Mouse (Mus musculus) small intestine, adult 10 weeks (tissue): ENCODE results near the gene Usp49. TPM values are rescaled to one million over a fixed set of nuclear protein-coding genes. Genes with fewer than 3 reads are reported as not detected.

Source experiments
- polyA plus RNA-seq: library from polyadenylated mRNA; stranded (reverse); fragments of 350-450 nt; fragmentation: Illumina TruSeq; extraction: RNeasy Lipid Tissue Mini Kit (QIAGEN cat#74804); gene quantifications from one replicate; pipeline ENCODE4 v1.2.3, GENCODE M21; 2014; ENCODE audit warnings: low replicate concordance

The Usp49 gene
- polyA plus RNA-seq = 6.0 TPM

DNA sequence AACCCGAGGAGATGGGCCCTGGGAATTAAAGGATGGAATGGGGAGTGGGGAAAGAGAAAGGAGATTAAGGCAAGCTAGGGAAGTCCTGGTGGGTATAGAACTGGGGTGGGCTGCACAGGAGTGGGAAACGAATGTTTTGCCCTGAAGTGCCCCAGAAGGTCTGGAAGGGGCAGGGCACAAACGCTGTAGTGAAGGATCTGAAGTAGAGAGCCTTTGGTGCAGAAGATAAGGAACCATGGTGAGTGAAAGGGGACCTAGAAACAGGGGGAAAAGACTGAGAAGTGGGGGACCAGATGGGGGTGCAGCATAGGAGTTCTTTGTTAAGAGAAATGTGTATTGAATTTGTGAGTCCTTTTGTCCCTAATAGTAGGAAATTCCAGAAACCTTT, at the start of gene Usp49:
Gene Usp49, plus strand, starts transcription at position 13 of the 388 bp plus-strand sequence.

DNA sequence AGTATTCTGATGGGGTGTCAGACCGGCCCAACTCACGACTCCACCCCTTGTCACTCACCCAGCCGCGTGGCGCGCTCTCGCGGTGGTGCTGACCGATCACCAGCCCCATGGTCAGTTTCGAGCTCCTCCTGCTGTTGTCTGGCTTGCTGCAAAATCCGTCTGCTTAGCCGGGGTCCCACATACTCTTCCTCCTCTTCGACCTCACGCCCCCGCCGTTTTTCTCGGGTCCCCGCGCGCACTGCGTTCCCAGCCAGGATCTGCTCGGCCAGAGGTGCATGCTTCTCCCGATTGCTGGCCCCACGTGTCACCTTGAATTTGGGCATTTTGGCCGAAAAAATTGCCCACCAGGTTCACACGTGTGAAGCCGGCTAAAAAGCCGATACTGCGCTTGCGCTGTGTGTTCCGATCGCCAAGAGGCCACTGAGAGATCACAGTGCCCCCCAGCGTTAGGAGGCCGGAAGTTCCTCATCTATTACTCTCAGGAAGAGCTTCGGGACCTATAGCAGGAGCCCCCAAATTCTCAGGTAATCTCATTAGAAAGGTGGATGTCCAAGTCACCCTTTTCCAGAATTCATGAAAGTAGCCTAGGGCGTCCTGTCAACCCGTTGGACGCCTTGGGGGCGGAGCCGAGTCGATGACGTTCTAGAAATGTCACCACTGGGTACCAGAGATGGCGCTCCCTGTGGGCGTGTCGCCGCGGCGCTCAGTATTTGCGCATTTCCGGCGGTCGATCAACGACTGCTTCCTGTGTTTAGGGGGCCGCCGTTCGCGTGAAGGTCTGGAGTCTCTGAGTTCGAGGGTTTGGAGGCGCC, 19.4 kb upstream of the Usp49 start, which contains the start of the genes Bysl, Med20 and Gm20517:
Gene Bysl, minus strand, starts transcription at position 644 of the 812 bp plus-strand sequence.
Gene Med20, plus strand, starts transcription at position 734 of the 812 bp plus-strand sequence.
Gene Gm20517, plus strand, starts transcription at position 741 of the 812 bp plus-strand sequence.

DNA sequence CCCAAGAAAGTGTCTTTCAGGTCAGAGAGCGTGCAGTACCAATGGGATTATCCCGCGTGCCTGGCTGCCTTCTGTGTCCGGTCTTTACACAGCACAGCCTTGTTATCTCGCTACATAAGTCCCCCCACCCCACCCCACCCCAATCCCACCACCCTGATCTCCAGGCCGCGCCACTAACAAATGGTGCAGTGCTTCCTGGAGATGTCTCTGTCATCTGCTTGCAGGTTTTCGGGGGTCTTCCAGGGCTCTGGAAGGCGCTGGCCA, 57.8 kb downstream of the Usp49 start, which contains the start of gene Tomm6:
Gene Tomm6, minus strand, starts transcription at position 43 of the 264 bp plus-strand sequence.

DNA sequence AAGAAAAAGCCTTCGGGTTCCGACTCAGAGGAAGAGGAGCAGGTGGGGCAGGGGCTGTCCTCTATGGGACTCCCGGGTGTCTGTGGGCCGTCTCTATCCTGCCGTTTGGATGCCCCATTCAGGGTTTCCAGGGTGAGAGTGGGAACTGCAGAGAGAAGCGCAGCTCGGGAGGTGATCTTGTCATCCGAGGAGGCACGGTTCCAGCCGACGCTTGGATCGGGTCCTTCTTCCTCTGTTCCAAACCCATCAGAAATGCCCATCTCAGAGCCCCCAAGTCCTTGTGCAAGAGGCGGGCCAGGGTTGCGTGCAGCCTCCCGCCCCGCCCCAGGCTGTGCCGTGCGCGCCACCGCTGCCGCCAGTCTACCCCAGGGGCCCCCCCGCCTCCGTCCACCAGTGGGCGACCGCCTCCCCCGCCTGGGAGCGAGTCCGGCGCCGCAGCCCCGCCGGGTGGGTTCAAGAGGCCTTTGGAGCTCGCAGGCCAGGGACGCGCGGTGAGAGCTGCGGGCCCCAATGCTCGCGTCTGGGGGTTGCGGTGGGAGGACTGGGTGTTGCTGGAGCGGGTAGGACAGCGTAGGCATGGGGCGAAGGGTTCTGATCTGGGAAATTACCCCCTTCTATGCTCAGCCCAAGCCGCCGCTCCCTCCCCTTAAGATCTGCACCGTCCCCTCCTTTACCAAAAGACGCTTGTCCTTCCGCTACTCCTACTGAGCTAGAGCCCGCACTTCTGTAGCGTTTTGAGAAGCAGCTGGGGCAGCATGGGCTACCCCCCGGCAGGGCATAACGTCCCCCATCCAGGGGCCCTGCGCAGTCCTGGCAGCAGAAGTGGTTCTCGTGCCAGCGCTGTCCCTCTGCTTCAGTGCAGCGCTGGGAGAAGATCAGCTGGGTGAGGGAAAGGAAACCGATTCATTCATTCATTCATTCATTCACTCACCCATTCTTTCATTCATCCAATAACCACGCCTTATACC, 58.4 kb downstream of the Usp49 start, which contains the start of gene Frs3:
Gene Frs3, plus strand, starts transcription at position 423 of the 968 bp plus-strand sequence.

GRCm38 (mm10) chr17:47694442-47694502, 63.8 kb downstream of the Usp49 start, which contains the start of gene Gm21981:
Gene Gm21981, minus strand, starts transcription at chr17:47694455.

GRCm38 (mm10) chr17:47694503-47695336, 64.2 kb downstream of the Usp49 start, which contains the start of gene Prickle4:
Gene Prickle4, minus strand, starts transcription at chr17:47694736.

GRCm38 (mm10) chr17:47726566-47726965, 96.1 kb downstream of the Usp49 start, which contains the start of gene Pgc:
Gene Pgc, plus strand, starts transcription at chr17:47726842.

Other genes starting within 250 kb of the Usp49 start
- gene Guca1b, start 245.3 kb upstream of the Usp49 start, polyA plus RNA-seq = 0.26 TPM
- not detected for gene Guca1a, start 230.1 kb upstream of the Usp49 start, polyA plus RNA-seq
- 0.26 TPM for gene AI661453, start 194.1 kb upstream of the Usp49 start, polyA plus RNA-seq
- gene 1700001C19Rik, start 193.3 kb upstream of the Usp49 start, polyA plus RNA-seq = 0.45 TPM
- 3.7 TPM for gene Taf8, start 128.4 kb upstream of the Usp49 start, polyA plus RNA-seq
- gene Ccnd3, start 125.6 kb upstream of the Usp49 start, polyA plus RNA-seq = 1.9 TPM
- gene Bysl, start 19.2 kb upstream of the Usp49 start, polyA plus RNA-seq = 0.45 TPM
- 11.1 TPM for gene Med20, start 19.1 kb upstream of the Usp49 start, polyA plus RNA-seq
- gene Gm20517, start 19.1 kb upstream of the Usp49 start, polyA plus RNA-seq = 0.37 TPM
- 9.0 TPM for gene Tomm6, start 57.7 kb downstream of the Usp49 start, polyA plus RNA-seq
- 0.67 TPM for gene Frs3, start 58.3 kb downstream of the Usp49 start, polyA plus RNA-seq
- not detected for gene Gm21981, start 63.8 kb downstream of the Usp49 start, polyA plus RNA-seq
- gene Prickle4, start 64.0 kb downstream of the Usp49 start, polyA plus RNA-seq = not detected
- gene Pgc, start 96.2 kb downstream of the Usp49 start, polyA plus RNA-seq = not detected
- not detected for gene Tfeb, start 106.3 kb downstream of the Usp49 start, polyA plus RNA-seq
- not detected for gene Mdfi, start 204.0 kb downstream of the Usp49 start, polyA plus RNA-seq